Mouse (Mus musculus) liver, adult (tissue): Measurements from ENCODE around the gene Frmpd4.

ENCODE experiments used
- GATA4 ChIP-seq: IDR thresholded peaks from 2 replicates; pipeline ENCODE4 v1.6.1; 2014; ENCODE audit warnings: mild to moderate bottlenecking, low read length; ENCODE audit not compliant: insufficient replicate concordance

The Frmpd4 gene

GRCm38 (mm10) chrX:167832543-167832942 lies 744.5 kb downstream of the Frmpd4 start:
- TF ChIP-seq GATA4 = no peak

DNA sequence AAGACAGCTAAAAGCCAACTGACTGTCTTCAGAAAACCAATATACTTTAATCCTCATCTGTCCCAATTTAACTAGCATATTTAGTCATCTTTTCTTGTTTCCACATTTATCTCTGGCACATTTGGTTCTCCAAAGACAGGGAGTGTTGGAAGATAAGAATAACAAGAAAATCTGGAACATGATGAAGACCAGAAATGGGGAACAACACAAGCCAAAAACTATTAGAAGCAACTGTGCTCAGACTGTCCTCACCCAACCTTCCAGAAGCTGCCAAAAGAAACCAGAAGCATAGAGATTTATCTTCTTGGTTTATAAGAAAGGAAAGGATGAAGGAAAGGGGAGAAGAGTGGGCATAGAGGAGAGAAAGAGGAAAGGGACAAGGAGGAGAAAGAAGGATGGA lies 748.6 kb downstream of the Frmpd4 start:
- TF ChIP-seq GATA4 = no peak

GRCm38 (mm10) chrX:167817363-167817762 lies 759.7 kb downstream of the Frmpd4 start:
- TF ChIP-seq GATA4 = no peak

- no peak for TF ChIP-seq GATA4
Observed at GRCm38 (mm10) chrX:167810120-167810519, 766.9 kb downstream of the Frmpd4 start.

DNA sequence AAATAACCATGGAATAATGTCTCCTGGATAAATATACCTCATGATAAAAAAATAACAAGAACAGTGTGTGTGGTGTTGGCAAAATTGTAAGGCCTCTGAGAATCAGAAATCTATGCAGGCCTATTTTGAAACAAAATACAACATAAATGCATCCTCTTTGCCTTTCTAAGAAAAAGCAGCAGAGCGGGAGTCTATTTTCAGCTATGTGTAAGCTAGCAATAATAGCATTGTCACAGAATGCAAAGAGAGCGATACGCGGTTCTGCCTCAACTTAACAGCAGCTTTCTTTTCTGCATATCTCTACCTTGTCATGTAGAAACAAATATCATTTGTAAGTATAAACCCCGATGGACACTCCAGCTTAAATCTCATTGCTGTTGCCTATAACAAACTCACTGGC lies 768.5 kb downstream of the Frmpd4 start:
- TF ChIP-seq GATA4 = no peak

DNA sequence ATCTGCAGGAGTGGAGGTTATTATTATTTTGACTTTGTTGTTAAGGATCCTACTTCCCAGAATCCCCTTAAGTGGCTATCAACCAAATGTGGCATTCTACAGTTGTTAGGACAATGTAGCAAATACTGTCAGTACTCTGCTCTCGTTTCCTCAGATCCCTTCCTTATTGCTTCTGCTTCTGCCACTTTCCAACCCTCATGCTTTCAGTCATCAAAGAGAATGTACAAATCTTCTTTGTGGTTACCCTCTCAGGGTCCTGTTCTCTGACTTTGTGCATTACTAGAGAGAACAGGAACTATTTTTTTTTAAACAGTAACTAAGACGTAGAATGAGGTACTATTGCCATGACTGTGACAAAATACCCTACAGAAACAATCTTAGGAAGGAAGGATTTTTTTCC lies 788.3 kb downstream of the Frmpd4 start:
- no peak for TF ChIP-seq GATA4

DNA sequence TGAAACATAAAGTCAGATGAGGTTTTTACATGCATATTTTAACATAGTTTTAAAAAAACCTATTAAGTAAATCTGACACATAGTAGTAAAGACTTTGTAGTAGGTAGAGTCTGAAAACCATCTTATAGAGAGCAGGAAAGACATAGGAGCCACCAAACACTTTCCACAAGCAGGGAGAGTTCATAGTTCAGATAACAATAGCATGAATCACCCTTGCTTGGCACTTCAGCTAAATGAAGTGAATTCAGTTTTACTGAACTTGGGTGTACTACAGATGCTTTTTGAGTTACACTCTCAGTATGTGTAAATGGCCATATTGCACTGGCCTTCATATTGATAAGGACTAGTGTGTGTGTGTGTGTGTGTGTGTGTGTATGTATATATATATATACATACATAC lies 793.5 kb downstream of the Frmpd4 start:
- TF ChIP-seq GATA4 = no peak

DNA sequence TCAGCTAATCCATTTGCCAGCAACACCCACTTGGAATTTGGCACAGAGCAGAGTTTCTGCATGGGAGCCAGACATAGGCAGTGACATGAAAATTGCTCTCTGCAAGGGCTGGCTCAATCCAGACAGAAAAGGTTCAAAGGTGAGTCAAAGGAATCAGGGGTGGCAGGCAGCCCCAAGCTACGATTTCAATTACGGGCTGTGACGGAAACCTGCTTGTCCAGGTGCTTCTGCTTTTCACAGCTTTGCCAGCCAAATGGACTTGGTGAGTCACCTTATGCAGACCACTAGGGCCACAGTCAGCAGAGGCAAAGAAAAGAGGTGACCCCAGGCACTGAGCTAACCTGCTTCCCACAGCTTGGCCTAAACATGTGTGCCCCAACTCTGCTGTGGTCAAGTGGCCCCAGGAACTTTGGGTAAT lies 857.5 kb downstream of the Frmpd4 start:
- TF ChIP-seq GATA4 = no peak

DNA sequence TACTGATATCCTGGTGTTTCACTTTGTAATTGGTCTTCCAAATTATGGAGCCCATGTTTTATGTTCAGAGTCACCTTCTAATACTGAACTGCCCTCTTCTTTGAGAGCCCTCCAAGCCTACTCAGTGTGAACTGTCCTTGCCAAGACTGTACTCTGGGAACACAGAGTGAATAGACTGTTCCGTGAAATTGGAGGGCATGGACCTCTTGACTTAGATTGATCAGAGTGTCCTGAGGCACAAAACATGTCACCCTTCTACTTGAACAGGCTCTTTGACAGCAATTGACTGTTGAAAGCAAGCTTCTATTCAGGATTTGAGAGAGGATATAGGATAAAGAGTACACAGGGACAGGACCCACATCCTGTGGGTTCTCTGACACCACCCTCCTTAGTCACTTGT lies 857.9 kb downstream of the Frmpd4 start:
- no peak for TF ChIP-seq GATA4

DNA sequence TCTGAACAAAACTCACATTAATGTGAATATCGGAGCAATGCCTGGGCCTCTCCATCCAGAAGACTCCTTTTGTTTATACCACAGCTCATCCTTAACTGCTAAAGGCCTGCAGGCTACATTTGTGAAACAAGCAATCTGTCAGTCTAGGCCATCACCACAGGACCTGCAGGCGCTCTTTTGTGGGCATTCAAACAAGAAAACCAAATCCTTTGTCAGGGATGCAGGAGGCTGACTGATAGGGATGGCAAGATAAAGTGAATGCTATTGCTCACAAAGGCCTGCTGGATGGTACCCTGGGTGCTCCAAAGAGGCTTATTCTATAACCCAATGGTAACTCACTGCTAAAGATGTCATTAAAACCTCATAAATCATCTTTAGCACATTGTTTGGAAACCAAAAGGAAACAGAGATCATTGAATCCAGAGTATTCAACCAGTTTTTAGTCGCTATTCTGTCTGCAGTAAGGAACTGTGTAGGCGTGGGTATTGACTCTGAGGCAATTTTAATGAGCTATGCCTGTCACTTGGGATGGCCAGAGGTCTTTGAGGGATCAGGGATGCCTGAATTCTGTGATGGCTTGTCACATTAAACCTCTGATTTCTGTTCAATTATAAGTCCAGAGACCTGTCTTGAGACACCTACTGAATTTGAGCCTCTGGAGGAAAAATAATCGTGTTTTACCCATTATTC lies 922.1 kb downstream of the Frmpd4 start:
- TF ChIP-seq GATA4 = no peak

- TF ChIP-seq GATA4 = no peak
Observed at GRCm38 (mm10) chrX:167654249-167654648, 922.8 kb downstream of the Frmpd4 start.

- no peak for TF ChIP-seq GATA4
Observed at GRCm38 (mm10) chrX:167597639-167598217, 979.3 kb downstream of the Frmpd4 start.

- no peak for TF ChIP-seq GATA4
Observed at GRCm38 (mm10) chrX:167552827-167553226, 1024.2 kb downstream of the Frmpd4 start.

DNA sequence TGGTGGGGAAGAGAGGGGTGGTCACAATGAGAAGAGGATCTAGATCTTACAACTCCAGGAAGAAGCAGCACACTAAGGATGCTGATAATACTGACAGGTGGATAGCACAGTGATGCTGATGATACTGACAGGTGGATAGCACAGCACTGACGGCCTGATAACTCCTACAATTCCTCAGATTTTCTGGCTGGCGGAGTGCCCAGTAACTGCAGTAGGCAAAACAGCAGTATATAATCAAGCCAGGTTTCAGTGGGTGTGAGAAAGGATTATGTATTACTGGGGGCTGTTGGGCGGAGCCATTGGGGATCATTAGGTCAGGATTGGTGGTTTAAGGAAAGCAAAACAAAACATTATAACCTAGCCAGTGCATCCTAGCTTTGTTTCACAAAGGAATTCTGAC lies 1053.9 kb downstream of the Frmpd4 start:
- no peak for TF ChIP-seq GATA4

DNA sequence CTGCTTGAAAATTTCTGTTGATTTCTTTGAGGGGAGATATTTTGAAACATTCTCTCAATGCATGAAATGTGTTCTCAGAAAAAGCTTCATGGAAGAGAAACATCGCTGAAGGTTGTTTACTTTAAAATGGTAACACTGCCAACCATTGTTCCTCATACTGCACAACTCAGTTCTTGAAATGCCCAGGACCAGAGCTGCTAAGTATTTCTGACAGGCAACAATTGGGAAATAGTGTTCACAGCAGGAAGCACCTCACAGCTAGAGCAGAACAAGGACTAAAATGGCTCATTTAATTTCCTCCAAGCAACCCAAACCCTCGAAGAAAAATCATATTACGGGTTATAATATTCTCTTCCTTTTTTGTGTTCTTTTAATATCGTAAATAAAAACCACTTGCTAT lies 1054.5 kb downstream of the Frmpd4 start:
- TF ChIP-seq GATA4 = no peak

GRCm38 (mm10) chrX:167518440-167518839 lies 1058.6 kb downstream of the Frmpd4 start:
- no peak for TF ChIP-seq GATA4

- TF ChIP-seq GATA4 = no peak
Observed at GRCm38 (mm10) chrX:167497780-167498179, 1079.3 kb downstream of the Frmpd4 start.

DNA sequence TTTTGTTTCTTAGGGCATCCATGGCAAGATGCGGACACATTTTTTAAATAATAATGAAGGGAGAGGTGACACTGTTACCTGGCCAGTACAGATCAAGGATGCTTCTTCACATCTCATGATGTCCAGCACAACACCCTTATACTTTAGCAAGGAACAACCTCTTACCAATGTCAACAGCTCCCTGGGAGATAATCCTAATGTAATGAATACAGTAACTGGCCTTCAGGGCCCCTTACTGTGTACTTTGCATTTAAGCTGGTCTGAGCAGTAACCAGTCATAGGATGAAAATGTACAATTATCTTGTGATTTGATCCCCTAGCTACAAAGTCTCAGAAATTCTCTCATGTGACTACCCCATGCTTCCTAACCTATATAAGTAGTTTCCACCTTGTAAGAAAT lies 1084.8 kb downstream of the Frmpd4 start:
- no peak for TF ChIP-seq GATA4
